Mouse (Mus musculus) testis, adult 2 months (tissue): Measurements from ENCODE around the gene Nudt2. TPM values are rescaled to one million over a fixed set of nuclear protein-coding genes. Genes with fewer than 3 reads are reported as not detected.
A peak's percentile ranks its signal among the peaks of the same experiment; 100 is the strongest.

Experiments used
- H3K27ac ChIP-seq: fragments of 200-500 bp; 2 replicates; pipeline ENCODE4 v1.5.1; 2012; ENCODE audit warnings: low read depth, low read length; ENCODE audit not compliant: control insufficient read depth, insufficient read depth
- H3K27me3 ChIP-seq: fragments of 200-500 bp; 2 replicates; pipeline ENCODE4 v1.6.1; 2012; ENCODE audit warnings: mild to moderate bottlenecking, low read length, moderate library complexity; ENCODE audit not compliant: control insufficient read depth, insufficient read depth
- H3K36me3 ChIP-seq: fragments of 200-500 bp; 2 replicates; pipeline ENCODE4 v1.6.1; 2012; ENCODE audit warnings: mild to moderate bottlenecking, low read length; ENCODE audit not compliant: control insufficient read depth, insufficient read depth
- H3K4me1 ChIP-seq: fragments of 200-500 bp; 2 replicates; pipeline ENCODE4 v1.6.1; 2012; ENCODE audit warnings: low read length; ENCODE audit not compliant: control insufficient read depth, insufficient read depth
- H3K4me3 ChIP-seq: fragments of 200-500 bp; 2 replicates; pipeline ENCODE4 v1.5.1; 2012; ENCODE audit warnings: low read depth, mild to moderate bottlenecking, low read length, moderate library complexity, mixed read lengths; ENCODE audit not compliant: control insufficient read depth
- CTCF ChIP-seq: fragments of 200-500 bp; IDR thresholded peaks from 2 replicates; pipeline ENCODE4 v1.5.1; 2012; ENCODE audit warnings: low read depth, mild to moderate bottlenecking, inconsistent platforms, low read length, moderate library complexity; ENCODE audit not compliant: control insufficient read depth, insufficient read depth, insufficient replicate concordance
- POLR2A ChIP-seq: fragments of 200-500 bp; IDR thresholded peaks from 2 replicates; pipeline ENCODE4 v1.6.1; 2012; ENCODE audit warnings: low read depth, mild to moderate bottlenecking, inconsistent platforms, low read length, moderate library complexity; ENCODE audit not compliant: control insufficient read depth
- polyA plus RNA-seq: library from polyadenylated mRNA; depleted of rRNA; stranded (reverse); fragments of >200 nt; gene quantifications from 2 replicates; pipeline ENCODE4 v1.2.3, GENCODE M21; 2012

Nudt2 gene
- polyA plus RNA-seq, 1 experiment = 12.6 TPM

- H3K36me3 ChIP-seq = no peaks in the 10 kb centered on the region; the same call in 1 of the 2 replicates
- H3K27ac ChIP-seq = peak overlapping the region; percentile 83
- peaks cover 2% of the 10 kb centered on the region for H3K4me1 ChIP-seq
- no peaks in the 10 kb centered on the region for H3K27me3 ChIP-seq
- H3K4me3 ChIP-seq = peak overlapping the region; percentile 96
- TF ChIP-seq CTCF (no peak), POLR2A (no peak)
Measured at GRCm38 (mm10) chr4:41465287-41465665, 325 bp downstream of the Nudt2 start.

GRCm38 (mm10) chr4:41468396-41469080, 3.6 kb downstream of the Nudt2 start:
- Histone ChIP-seq H3K36me3 (no peaks in the 10 kb centered on the region), H3K27me3 (no peaks in the 10 kb centered on the region), H3K4me1 (peaks cover 2% of the 10 kb centered on the region), H3K27ac (no peak overlapping the region), H3K4me3 (no peak overlapping the region)
- TF ChIP-seq POLR2A = no peak
- TF ChIP-seq CTCF = no peak

- Histone ChIP-seq H3K27ac (no peak overlapping the region), H3K4me3 (no peak overlapping the region), H3K27me3 (no peaks in the 10 kb centered on the region), H3K4me1 (no peaks in the 10 kb centered on the region; the same call in 1 of the 2 replicates), H3K36me3 (no peaks in the 10 kb centered on the region)
- no peak for TF ChIP-seq POLR2A
- no peak for TF ChIP-seq CTCF
Measured at GRCm38 (mm10) chr4:41469199-41469598, 4.2 kb downstream of the Nudt2 start.

GRCm38 (mm10) chr4:41470051-41470683, 5.2 kb downstream of the Nudt2 start:
- Histone ChIP-seq H3K36me3 (no peaks in the 10 kb centered on the region), H3K4me1 (no peaks in the 10 kb centered on the region; the same call in 1 of the 2 replicates), H3K27ac (no peak overlapping the region), H3K4me3 (no peak overlapping the region), H3K27me3 (no peaks in the 10 kb centered on the region)
- TF ChIP-seq POLR2A (no peak), CTCF (no peak)

- TF ChIP-seq POLR2A (no peak), CTCF (no peak)
- Histone ChIP-seq H3K27ac (no peak overlapping the region), H3K4me3 (no peak overlapping the region), H3K36me3 (no peaks in the 10 kb centered on the region), H3K27me3 (no peaks in the 10 kb centered on the region), H3K4me1 (no peaks in the 10 kb centered on the region; the same call in 1 of the 2 replicates)
Measured at GRCm38 (mm10) chr4:41470684-41471383, 5.9 kb downstream of the Nudt2 start.

GRCm38 (mm10) chr4:41471384-41471689, 6.4 kb downstream of the Nudt2 start:
- H3K27me3 ChIP-seq = no peaks in the 10 kb centered on the region
- H3K4me3 ChIP-seq = no peak overlapping the region
- no peaks in the 10 kb centered on the region for H3K36me3 ChIP-seq
- TF ChIP-seq CTCF = no peak
- TF ChIP-seq POLR2A = no peak
- H3K4me1 ChIP-seq = no peaks in the 10 kb centered on the region; the same call in 1 of the 2 replicates
- H3K27ac ChIP-seq = no peak overlapping the region

GRCm38 (mm10) chr4:41477648-41478160, 12.8 kb downstream of the Nudt2 start:
- no peaks in the 10 kb centered on the region; the same call in 1 of the 2 replicates for H3K4me1 ChIP-seq
- TF ChIP-seq CTCF (no peak), POLR2A (no peak)
- no peak overlapping the region for H3K4me3 ChIP-seq
- no peaks in the 10 kb centered on the region for H3K36me3 ChIP-seq
- no peak overlapping the region for H3K27ac ChIP-seq
- H3K27me3 ChIP-seq = no peaks in the 10 kb centered on the region
